Mouse (Mus musculus): Measurements from ENCODE around the gene Engase.

Gene Engase

DNA sequence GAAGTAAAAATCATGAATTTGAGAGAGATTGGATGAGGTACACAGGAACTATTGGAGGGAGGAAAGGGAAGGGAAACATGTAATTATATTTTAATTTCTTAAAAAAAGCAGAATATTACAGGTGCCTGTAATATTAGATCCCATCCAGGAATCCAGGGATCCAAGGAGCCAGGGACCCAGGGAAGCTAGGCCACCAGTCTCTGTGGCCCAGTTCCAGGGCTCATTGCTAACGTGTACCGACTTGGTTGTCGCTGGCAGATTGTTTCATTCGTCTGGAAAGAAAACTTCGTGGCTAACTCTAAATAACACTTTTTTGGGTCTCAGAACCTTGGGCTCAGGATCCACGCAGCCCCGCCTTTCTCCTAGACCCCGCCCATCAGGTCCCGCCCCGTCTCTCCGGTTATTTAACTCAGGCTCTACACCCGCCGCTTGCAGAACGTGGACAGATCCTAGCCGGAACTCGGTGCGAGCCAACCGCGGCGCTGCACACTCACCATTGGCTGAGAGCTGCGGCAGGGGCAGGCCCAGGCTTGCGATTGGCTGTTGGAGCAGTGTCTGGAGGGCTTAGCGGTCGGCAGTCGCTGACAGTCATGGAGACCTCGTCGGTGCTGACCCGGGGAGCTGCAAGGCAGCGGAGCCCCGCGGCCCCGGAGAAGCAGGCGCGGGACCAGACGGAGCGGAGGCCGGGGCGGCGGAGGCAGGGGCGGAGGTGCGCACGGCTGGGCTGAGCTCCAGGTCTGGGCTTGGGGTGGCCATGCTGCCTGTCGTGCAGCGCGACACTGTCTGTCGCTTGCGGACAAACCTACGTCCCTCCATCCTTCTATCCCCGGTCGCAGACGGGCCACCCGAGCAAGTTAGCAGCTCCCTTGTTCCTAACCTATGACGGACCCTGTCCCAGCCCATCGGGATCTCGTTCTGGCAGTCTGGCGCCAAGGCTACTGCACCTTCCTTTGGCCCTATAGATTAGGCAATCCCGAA is at the start of gene Engase:
TSS of gene Engase (plus strand) at position 434 of the 978 bp plus-strand sequence.
- peak; percentile 98 for DNase-seq

DNA sequence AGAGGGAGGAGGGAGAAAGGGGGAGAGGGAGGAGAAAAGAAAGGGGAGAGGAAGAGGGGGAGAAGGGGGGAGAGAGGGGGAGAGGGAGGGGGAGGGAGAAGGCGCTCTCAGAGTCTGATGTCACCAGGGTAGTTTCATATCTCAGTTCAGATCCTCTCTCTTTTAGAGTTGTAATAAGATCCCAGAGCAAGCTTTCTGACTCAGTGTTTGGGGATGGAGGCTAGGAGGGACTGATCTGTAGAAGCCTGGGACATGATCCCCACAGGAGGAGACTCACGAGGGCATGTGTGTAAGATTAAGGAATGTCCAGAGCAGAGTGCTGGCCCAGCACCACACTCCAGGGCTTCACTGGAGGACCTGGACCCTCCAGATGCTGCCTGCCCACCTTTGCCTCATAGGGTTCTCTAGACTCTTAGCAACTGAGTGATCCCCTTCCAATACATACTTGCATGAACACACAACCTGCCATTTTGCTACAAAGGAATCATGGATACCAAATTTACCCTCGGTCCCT is 49.3 kb upstream of the Engase start:
- DNase-seq, result no peak

DNA sequence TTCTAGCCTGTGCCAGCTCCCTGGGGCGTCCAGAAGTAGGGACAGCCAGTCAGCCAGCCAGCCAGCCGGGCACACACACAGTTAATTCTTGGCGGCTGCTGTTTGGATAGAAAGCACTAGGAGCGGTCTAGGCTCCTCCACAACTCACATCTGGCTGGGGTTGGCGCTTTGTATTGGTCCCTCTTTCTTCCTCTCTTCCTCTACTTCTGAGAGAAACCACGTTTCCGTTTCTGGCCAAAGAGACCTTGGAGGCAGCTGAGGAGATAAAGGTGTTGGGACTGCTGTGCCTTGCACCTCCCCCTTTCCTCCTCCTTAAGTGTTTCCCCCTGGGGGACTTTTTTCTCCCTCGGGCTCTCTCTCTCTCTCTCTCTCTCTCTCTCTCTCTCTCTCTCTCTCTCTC is 48.6 kb upstream of the Engase start, which contains the start of gene C1qtnf1:
TSS of gene C1qtnf1 (plus strand) at position 218 of the 400 bp plus-strand sequence.
- peak; percentile 58 for DNase-seq

DNA sequence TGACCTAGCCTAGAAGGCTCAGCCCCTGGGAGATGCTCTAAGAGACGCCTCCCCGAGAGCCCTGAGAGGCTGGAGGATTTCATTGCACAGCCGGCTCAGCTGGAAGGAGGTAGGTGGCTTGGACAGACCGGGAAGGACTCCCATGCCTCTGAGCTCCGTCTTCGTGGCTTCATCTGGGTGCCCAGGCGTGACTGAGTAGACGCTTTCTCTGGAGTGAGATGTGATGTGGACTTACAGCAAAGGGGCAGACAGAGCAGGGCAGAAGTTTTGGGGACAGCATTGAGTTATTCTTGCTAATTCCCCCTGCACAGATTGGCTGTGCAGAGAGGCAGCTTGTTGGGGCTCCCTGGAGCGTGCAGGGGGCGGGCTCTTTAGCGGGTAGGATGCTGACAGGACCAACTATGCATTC is 48.2 kb upstream of the Engase start:
- DNase-seq, result peak; percentile 51

DNA sequence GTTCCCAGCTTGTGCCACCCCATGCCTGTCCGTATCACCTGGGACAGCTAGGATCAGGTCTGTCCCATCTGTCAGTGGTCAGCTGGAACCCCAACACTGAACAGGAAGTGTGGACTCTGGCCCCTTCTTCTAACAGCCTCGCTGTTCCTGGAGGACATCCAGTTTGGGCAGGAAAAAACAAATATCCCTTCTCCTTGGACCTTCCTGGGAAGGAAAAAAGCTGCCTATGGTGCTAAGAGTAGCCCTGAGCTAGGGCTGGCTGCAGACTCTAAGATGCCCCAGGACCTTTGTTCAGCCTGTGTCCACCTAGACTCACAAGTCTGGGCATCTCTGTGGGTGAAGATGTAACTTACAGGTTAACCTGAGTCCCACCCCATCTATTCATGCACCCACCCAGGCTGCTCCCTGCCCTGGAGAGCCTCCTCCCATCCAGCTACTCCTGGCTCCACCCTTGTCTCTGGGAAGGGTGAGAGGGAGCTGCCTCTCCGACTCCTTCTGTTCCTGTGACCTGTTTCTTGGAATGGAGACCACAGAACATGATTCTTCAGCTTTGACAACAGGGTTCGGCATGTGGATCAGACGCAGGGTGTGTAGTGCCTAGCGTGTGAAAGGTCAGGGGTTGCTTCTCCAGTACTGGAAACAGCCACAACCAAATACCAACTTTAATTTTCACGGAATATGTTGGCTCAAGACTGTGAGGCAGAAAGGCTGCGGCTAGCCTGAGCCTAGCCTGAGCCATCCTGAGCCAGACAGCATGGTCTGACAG is 47.5 kb upstream of the Engase start:
- DNase-seq, result peak; percentile 68

DNA sequence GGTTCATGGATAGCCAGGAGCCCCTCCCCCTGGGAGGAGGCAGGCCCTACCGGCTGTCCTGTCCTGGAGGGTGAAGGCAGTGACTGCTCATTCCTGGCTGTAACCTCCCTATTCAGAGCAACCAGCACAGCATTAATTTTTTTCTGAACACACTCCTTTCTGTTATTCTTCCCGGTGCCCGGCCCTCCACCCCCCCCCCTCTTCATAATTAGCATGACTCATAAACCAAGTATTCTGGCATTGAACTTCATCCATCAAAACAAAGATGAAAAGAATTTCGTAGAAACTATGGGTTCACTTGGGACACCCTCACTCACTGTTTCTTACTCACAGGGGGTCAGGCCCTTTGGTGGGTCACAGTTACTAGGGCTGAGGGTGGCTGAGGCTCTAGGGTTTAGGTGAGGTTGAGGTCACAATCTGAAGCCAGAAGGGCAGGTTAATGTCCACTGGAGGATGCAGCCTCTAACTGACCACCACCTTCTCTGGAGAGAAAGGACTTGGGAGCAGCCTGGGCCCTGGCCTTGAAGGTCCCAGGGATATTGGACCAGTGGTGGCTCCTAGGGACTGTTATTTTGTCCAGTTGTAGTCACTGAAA is 46.2 kb upstream of the Engase start:
- no peak for DNase-seq

DNA sequence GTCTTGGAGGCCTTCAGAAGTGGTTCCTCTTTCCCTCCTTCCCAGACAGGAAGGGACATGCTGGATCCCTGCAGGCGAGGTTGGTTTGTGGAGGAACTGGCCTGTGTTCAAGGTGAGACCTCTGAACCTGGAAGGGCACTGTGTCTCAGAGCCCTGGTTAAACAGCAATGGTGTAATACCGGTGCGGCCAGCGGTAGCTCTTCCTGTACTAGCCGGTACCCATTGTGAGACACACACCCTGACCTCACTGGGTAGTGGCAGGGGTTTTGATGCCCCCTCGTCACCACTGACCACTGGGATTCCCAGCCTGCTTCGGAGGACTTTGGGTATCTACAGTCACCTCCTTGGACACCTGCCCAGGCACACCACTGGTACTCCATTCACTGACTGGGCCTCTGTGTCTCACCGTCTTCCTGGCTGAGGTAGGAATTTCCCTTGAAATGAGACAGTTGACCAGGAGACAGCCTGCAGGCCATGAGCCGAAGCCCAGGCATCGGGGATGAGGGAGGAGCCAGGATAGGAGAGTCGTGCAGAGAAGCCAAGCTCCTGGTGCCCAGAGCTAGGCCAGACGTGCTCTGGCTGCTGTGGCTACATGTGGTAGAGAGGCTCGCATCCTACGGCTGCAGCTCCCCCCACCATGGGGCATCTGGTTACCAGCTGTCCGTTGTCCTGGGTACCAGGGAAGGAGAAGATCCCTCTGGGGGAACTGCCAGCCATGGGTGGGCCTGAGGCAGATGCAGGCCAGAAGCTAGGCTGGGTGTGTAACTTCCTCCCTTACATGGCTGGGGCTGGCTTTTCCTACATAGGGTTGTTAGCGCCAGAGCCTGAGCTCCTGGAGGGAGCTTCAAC is 45.3 kb upstream of the Engase start:
- DNase-seq, result no peak

DNA sequence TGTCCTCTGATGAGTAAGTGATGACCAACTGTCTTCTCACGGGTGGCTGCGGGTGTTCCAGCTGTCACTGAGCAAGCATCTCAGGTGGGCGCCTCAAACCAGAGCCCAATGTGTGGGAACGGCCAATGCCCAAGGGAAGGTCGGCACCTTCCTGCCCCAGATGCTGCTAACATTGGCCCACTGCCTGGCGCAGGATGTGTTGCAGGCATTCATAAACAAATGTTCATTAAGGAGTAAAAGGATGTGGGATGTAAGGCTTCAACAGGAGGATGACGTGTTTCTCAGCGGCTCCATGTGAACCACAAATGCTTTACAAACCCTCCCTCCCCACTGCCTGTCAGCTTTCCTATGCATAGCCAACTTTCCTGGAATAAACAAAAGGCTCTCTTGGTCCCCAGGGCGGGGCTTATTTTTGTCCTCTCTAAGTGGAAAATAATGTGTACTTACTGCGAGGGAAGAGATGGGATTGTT is 43.2 kb upstream of the Engase start:
- peak; percentile 75 for DNase-seq

DNA sequence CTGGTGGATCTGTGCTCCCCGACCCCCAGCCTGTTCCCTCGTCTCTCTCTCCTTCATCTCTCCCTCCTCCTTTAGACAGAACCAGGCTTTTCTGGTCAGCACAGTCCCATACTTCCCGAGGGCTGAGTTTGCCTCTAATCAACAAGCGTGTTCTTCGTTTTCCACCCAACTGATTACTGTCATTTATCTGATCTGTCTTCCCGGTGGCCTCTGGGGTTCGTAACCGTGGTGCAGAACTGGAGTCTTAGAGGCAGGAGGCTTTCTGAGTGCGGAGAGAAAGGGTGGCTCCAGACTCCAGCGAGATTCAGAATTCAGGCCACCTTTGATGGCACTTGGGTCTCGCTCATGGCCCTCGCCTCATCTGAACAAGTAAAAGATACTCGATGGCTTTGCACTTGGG is 42.5 kb upstream of the Engase start:
- no peak for DNase-seq

DNA sequence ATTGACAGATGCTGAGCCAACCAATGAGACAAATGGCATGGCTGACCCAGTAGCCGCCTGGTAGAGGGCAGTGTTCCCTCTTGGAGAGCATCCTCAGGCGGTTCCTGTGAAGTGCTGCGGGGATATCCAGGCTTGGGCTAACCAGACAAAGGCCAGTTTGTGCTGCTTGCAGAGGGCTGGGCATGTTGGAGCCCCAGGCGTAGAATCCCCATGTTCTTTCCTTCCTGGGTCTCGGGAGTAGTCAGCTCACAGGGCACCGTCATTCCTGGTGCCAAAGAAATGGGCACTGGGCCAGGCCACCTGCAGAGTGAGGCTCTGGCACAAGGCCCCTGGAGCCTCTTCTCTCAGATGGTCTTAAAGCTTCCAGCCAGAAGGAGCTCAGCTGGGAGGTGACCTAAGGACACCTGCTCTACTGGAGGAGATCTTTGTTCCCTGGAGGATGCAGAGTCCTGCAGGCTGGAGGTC is 40.1 kb upstream of the Engase start:
- DNase-seq, result peak; percentile 72

DNA sequence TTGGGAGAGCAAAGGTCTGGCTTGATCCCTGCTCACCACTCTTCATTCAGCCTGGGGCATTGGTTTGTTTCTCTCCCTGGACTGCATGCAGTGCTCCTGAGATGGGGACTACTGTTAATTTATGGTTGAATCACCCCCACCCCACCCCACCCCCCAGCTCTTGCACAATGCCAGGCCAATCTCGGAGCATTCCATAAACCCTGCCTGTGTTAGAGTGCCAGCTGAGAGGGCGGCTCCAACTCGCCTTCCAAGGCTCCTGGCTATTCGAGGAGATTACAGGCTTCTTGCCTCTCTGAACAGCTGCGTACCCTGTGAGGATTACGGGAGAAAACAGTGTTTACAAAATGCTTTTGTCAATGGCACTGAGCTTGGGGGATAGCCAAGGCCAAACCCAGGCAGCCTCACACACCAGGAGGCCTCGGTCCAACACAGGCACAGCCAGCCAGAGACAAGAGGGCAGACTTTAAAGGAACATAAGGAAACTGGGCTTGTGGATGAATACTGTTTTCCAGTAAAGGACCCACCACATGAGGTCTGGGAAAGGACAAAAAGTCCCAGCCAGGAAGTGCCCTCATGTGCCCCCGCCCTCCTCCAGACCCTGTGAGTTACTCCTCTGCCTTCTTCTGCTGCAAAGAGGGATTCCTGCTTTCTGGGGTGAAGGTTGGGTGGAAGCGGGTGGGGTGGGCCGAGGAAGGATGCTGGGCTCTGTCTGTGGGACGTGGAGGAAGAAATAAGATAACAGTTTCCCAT is 37.8 kb upstream of the Engase start:
- DNase-seq, result peak; percentile 60

DNA sequence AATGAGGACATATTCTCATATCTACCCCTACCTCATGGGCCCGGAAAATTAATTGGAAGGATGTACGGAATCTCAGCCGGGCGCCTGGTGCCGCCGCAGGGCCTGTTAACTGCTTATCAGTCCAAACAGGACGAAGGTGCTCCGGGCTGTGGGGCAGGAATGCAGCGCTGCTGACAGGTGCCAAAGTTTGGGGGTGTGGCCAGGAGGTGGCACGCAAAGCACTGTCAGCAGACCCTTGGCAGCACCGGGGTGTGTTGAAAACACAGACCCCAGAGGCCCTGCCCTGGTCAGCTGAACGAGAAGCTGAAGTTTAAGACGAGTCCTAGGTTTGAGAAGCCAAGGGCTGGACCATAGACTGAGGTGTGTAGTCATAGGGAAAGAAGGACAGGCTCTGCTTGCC is 33.9 kb upstream of the Engase start:
- DNase-seq, result peak; percentile 30

DNA sequence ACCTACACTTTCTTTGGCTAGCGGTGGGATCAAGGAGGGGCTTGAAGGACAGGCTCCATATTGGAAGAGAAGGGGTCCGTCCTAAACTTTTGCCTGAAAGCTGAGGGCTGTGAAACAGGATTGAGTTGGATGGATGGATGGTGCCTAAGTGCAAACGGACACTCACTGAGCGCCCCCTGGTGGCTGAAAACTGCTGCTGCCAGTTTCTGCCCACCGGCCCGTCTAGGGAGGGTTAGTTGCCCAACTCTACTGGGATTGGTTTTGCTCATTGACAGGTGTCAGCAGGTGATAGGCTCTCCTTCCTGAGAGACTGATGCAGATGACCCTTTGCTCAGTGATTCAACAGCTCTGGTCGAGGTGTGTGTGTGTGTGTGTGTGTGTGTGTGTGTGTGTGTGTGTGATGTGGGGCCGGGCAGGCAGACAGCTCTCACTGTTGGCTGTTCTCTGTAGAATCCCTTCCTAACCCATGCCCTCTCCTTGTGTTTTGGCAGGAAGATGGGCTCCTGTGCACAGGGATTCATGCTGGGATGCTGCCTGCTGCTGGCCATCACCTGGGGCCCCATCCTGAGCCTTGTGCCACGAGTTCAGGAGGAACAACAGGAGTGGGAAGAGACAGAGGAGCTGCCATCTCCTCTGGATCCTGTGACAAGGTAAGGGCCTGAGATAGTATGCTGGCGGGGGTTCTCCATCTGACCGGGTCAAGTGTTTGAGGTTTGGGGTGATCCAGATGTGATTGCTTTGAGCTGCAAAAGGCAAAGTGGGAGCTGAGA is 33.2 kb upstream of the Engase start:
- DNase-seq, result peak; percentile 87

DNA sequence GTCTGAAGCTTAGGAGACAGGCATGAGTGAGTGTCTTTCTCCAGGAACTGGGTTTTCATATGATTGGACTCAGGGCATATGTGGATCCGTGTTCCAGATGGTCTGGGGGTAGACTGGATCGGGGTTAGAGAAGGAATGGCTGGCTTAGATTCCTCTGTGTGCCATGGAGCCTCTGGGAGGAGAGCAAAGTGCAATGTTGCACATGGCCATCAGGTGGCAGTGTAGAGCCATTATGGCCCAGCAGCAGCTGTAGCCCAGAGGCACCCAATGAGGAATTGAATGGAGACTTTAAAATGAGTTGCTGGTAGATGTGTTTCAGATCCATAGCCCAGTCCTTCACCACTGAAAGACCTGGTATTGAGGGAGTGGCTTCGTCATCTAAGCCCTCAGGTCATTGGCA is 30.8 kb upstream of the Engase start:
- DNase-seq, result peak; percentile 77

DNA sequence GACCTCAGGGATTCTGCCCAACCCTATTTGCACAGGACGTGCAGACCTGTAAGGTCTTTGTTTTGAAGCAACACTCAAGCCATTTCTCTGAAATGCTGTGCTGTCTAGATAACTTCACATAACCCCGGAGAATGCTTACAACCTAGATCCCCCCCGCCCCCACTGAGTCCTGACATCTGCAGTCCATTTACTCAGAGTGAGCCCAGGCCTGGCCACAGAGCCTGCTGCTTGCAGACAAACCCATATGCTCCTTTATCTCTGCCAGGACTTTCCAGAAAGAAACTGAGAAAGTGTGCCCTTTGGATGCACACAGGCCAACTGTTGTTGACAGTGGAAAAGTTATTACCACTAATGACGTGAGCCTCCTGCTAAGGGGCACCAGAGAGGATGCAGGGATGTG is 29.3 kb upstream of the Engase start:
- no peak for DNase-seq

DNA sequence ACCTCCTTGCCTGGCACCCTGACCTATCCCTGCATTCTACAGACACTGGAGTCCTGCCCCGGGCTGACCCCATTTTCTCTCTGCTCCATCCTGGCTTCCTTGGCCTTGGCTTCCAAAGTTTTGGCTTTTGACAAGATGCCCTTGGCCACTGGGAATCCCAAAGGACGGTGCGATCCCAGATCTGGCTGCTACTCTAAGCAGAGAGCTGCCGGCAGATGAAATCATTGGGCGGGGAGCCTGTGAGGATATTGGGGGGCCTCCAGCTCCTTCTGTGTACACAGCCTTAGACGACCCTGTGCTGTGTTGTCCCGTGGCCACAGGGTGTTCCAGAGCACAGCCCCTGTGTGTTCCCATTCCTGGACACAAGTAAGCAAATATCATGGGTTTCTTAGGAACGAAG is 28.2 kb upstream of the Engase start:
- DNase-seq, result no peak

DNA sequence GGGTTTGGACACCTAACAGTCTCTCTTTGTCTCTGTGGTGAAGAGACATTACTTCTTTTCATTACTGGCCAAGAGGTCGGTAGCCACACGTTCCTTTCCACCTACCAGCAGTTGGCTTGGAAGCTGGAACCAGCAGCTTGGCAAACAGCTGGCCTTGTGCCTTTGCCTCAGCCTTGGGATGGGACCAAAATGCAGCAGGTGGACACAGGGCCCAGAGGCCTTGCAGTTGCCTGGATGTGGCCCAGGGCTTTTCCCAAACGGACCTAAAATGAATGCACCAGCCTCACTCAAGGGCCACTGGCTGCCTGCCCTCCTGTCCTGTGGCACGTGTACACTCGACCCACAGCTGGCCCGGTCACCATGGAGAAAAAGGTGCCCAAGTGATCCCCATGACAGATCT is 25.4 kb upstream of the Engase start:
- no peak for DNase-seq

DNA sequence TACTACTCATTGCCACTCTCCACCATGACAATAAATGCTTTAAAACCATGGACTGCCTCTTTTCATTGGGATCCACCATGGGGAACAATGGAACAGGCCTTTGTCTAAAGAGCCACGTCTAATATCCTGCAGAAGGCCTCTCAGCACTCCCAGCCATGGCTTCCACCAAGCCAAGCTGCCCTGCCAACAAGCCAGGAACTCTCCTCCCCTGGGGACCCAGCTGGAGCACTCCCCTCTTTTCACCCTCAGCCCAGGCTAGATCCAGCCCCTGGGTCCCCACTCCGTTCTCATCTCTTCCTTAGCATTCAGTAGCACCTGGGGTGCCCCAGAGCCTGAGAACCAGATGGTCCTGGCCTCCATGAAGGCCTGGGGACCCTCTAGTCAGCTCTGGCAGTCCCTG is 23.7 kb upstream of the Engase start:
- no peak for DNase-seq

DNA sequence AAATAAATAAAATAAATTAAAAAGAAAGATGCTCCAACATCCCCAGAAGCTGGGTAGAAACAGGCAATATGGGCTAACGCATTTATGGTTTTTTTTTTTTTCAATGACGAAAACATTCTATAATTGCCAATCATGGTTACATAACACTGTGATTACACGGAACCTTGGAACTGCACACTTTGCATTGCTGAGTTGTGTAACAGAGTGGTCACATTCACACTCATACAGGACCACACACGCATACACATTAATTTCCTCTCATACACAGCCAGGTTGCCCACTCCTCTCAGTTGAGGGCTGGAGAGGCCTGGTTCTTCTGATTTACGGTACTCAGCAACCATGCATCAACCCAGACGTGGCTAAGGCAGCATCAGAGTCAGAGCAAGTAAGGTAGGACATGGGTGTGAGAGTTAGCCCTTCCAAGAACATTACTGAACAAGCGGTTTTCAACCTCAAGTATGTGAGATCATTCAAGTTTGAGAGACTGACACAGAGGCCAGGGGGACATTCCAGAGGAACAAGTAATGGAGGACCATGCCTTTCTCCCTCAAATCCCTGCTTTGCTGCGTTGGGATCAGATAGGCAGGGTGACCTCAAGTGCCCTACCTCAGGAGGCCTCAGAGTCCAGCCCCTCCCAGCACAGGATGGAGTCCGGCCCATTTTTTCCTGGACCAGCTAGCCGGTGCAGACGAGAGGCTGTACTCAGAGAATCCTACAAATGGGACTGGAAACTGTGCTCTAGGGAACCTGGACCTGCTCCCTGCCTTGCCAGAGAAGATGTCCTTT is 22.6 kb upstream of the Engase start:
- DNase-seq, result no peak

DNA sequence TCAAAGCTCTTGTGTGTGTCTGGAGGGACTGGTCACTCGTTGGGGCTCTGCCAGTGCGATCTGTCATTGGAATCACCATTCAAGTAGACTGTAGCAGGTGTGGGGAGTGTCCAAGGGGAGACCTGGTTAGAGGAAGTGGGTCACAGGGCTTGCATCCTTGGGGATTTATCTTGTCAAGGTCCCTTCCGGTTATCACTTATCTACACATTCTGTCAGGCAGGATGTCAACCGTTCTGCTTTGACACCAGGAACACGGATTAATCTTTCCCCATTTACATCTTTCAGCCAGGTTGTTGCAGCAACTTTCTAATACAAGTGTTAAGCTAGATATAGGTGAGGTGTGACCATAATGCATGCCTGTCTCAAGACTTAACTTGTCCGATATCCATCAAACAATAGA is 20.8 kb upstream of the Engase start:
- DNase-seq, result no peak

All from lung, postnatal 10 days (tissue).